Mouse (Mus musculus): ENCODE data around the gene Mok. TPM values are rescaled to one million over a fixed set of nuclear protein-coding genes. Genes with fewer than 3 reads are reported as not detected.

The Mok gene
- polyA plus RNA-seq, 1 experiment from 2014 or later: 2.5 TPM

GRCm38 (mm10) chr12:110801876-110802464, 38.8 kb downstream of the Mok start:
- Histone ChIP-seq H3K9ac (no peak overlapping the region), H3K4me3 (replicated peaks) (no peak overlapping the region), H3K27ac (no peak overlapping the region), H3K4me2 (no peak overlapping the region), H3K36me3 (no peaks in the 10 kb centered on the region; the same call in 1 of the 2 replicates), H3K27me3 (replicated peaks) (no peaks in the 10 kb centered on the region), H3K4me1 (no peaks in the 10 kb centered on the region), H3K9me3 (no peaks in the 10 kb centered on the region)
- 66% methylated on average over 10 of the region's 10 CpGs for WGBS
- ATAC-seq (ENCODE audit: insufficient read depth, low FRiP score, low read depth): peak; percentile 21; the same call in 1 of the 2 replicates

DNA sequence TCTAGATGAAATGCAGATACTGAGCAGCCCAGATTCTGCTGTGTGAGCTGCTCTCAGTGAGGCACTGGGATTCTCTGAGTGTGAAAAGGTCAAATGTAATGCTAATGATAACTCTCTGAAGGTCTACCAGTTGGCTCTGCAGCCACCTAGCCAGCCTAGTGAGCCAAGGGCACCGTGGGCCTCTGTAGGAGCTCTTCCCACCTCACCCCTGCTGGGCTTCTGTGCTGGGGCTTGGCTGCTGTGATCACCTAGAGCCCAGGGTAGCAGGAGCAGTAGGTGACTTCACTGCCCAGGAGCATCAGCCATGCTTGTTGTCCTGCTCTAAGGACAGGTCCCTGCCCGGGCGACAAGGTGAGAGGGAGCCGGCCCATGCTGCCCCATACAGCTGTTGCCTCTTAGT, 41.5 kb downstream of the Mok start:
- WGBS: 89% methylated on average over 4 of the region's 4 CpGs
- Histone ChIP-seq H3K9me3 (no peaks in the 10 kb centered on the region), H3K9ac (no peak overlapping the region), H3K36me3 (no peaks in the 10 kb centered on the region), H3K27ac (no peak overlapping the region), H3K27me3 (replicated peaks) (no peaks in the 10 kb centered on the region), H3K4me1 (no peaks in the 10 kb centered on the region), H3K4me2 (no peak overlapping the region), H3K4me3 (replicated peaks) (no peak overlapping the region)
- no peak for ATAC-seq (ENCODE audit: insufficient read depth, low FRiP score, low read depth)

GRCm38 (mm10) chr12:110797842-110798431, 42.8 kb downstream of the Mok start:
- 79% methylated on average over 10 of the region's 10 CpGs for WGBS
- H3K4me3 ChIP-seq (replicated peaks): no peak overlapping the region
- no peak overlapping the region for H3K4me2 ChIP-seq
- no peaks in the 10 kb centered on the region for H3K9me3 ChIP-seq
- no peak overlapping the region for H3K9ac ChIP-seq
- no peaks in the 10 kb centered on the region for H3K36me3 ChIP-seq
- ATAC-seq (ENCODE audit: insufficient read depth, low FRiP score, low read depth): no peak
- H3K4me1 ChIP-seq: no peaks in the 10 kb centered on the region
- no peak overlapping the region for H3K27ac ChIP-seq
- H3K27me3 ChIP-seq (replicated peaks): no peaks in the 10 kb centered on the region

DNA sequence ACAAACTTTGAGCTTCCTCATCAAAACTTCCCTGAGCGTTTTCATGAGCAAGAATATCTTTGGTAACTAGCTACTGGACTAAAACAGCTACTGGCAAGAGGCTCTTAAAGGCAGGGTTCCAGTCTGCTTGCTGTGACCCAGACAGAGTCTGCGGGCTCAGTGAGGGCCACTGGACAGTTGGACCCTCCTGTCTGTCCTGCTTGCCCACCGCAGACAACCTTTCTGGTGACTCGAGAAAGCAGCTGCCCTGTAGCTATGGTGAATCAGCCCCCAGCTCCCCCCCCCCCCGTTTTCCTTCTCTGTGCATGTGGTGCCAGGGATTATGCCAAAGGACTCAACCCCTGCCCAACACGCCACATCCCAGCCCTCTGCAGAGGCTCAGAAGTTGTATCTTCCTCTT, 43.5 kb downstream of the Mok start:
- Histone ChIP-seq H3K36me3 (no peaks in the 10 kb centered on the region), H3K9ac (no peak overlapping the region), H3K4me3 (replicated peaks) (no peak overlapping the region), H3K4me2 (no peak overlapping the region), H3K4me1 (no peaks in the 10 kb centered on the region), H3K27ac (no peak overlapping the region), H3K9me3 (no peaks in the 10 kb centered on the region), H3K27me3 (replicated peaks) (no peaks in the 10 kb centered on the region)
- no peak for ATAC-seq (ENCODE audit: insufficient read depth, low FRiP score, low read depth)
- WGBS: 81% methylated on average over 6 of the region's 6 CpGs

- H3K27ac ChIP-seq: no peak overlapping the region
- ATAC-seq (ENCODE audit: insufficient read depth, low FRiP score, low read depth): no peak
- 64% methylated on average over 6 of the region's 6 CpGs for WGBS
- H3K4me1 ChIP-seq: no peaks in the 10 kb centered on the region
- H3K9me3 ChIP-seq: no peaks in the 10 kb centered on the region
- no peaks in the 10 kb centered on the region for H3K27me3 ChIP-seq (replicated peaks)
- no peak overlapping the region for H3K9ac ChIP-seq
- no peak overlapping the region for H3K4me3 ChIP-seq (replicated peaks)
- H3K4me2 ChIP-seq: no peak overlapping the region
- no peaks in the 10 kb centered on the region for H3K36me3 ChIP-seq
These were observed 44.0 kb downstream of the Mok start for GRCm38 (mm10) chr12:110796748-110797147.

- H3K4me3 ChIP-seq (replicated peaks): no peak overlapping the region
- H3K27ac ChIP-seq: no peak overlapping the region
- H3K9me3 ChIP-seq: no peaks in the 10 kb centered on the region
- no peaks in the 10 kb centered on the region for H3K4me1 ChIP-seq
- ATAC-seq (ENCODE audit: insufficient read depth, low FRiP score, low read depth): no peak
- 77% methylated on average over 6 of the region's 6 CpGs for WGBS
- no peaks in the 10 kb centered on the region for H3K27me3 ChIP-seq (replicated peaks)
- H3K4me2 ChIP-seq: no peak overlapping the region
- H3K36me3 ChIP-seq: no peaks in the 10 kb centered on the region
- no peak overlapping the region for H3K9ac ChIP-seq
These were observed 45.7 kb downstream of the Mok start for GRCm38 (mm10) chr12:110795035-110795434.

DNA sequence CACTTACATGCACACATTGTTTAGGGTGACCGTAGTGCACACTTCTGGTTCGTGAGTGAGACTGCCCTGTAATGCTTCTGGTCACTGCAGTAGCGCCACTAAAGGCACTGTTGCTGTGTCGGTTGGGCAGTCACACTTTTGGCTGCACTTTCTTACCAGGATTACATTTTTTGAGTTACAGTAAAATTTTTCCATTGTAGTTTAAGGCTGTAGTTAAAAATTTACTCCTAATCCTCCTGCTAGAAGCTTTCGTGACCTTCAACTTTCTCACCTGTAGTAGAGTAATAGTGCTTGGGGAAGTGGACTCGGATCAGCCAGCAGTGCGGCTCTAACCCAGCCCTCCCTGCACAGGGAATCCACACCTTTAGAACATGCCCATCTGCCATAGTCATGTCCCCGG, 49.7 kb downstream of the Mok start:
- no peak for ATAC-seq (ENCODE audit: insufficient read depth, low FRiP score, low read depth)
- Histone ChIP-seq H3K4me2 (no peak overlapping the region), H3K36me3 (no peaks in the 10 kb centered on the region), H3K4me3 (replicated peaks) (no peak overlapping the region), H3K27me3 (replicated peaks) (no peaks in the 10 kb centered on the region), H3K27ac (no peak overlapping the region), H3K9ac (no peak overlapping the region), H3K9me3 (no peaks in the 10 kb centered on the region), H3K4me1 (no peaks in the 10 kb centered on the region)
- 87% methylated on average over 8 of the region's 8 CpGs for WGBS

- ATAC-seq (ENCODE audit: insufficient read depth, low FRiP score, low read depth): no peak
- Histone ChIP-seq H3K4me2 (no peak overlapping the region), H3K27me3 (replicated peaks) (no peaks in the 10 kb centered on the region), H3K9me3 (no peaks in the 10 kb centered on the region), H3K4me3 (replicated peaks) (no peak overlapping the region), H3K4me1 (no peaks in the 10 kb centered on the region), H3K27ac (no peak overlapping the region), H3K9ac (no peak overlapping the region), H3K36me3 (no peaks in the 10 kb centered on the region)
- WGBS: 85% methylated on average over 4 of the region's 4 CpGs
These were observed 50.2 kb downstream of the Mok start for GRCm38 (mm10) chr12:110790580-110790979.

DNA sequence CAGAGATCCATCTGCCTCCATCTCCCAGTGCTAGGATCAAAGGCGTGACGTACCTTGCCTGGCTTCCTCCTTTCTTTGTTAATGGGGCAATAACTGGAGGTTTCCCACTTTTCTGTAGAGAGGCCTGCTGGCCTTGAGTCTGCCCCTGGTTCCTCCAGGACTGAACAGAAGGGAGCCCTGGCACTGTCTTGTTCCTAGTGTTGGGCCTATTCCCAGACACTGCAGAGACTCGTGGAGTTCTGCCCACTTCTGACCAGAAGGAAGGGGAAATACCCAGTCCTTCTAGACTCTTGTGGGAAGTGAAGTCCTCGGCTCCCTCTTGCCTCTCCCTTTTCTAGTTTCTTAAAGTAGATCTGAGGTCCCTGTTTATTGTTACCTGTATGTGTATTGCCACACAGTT, 54.5 kb downstream of the Mok start:
- no peak for ATAC-seq (ENCODE audit: insufficient read depth, low FRiP score, low read depth)
- H3K4me2 ChIP-seq: no peak overlapping the region
- no peaks in the 10 kb centered on the region for H3K4me1 ChIP-seq
- H3K9ac ChIP-seq: no peak overlapping the region
- no peak overlapping the region for H3K4me3 ChIP-seq (replicated peaks)
- 84% methylated on average over 4 of the region's 4 CpGs for WGBS
- H3K27me3 ChIP-seq (replicated peaks): no peaks in the 10 kb centered on the region
- 0 out of 2 replicates have a peak, but pooled peaks cover 4% of the 10 kb centered on the region for H3K36me3 ChIP-seq
- no peaks in the 10 kb centered on the region for H3K9me3 ChIP-seq
- H3K27ac ChIP-seq: no peak overlapping the region

- H3K4me2 ChIP-seq: no peak overlapping the region
- no peaks in the 10 kb centered on the region for H3K4me1 ChIP-seq
- ATAC-seq (ENCODE audit: insufficient read depth, low FRiP score, low read depth): no peak
- H3K36me3 ChIP-seq: 0 out of 2 replicates have a peak, but pooled peaks cover 4% of the 10 kb centered on the region
- no peak overlapping the region for H3K4me3 ChIP-seq (replicated peaks)
- WGBS: 89% methylated on average over 2 of the region's 2 CpGs
- H3K9ac ChIP-seq: no peak overlapping the region
- H3K9me3 ChIP-seq: no peaks in the 10 kb centered on the region
- no peaks in the 10 kb centered on the region for H3K27me3 ChIP-seq (replicated peaks)
- H3K27ac ChIP-seq: no peak overlapping the region
These were observed 56.5 kb downstream of the Mok start for GRCm38 (mm10) chr12:110784211-110784610.

DNA sequence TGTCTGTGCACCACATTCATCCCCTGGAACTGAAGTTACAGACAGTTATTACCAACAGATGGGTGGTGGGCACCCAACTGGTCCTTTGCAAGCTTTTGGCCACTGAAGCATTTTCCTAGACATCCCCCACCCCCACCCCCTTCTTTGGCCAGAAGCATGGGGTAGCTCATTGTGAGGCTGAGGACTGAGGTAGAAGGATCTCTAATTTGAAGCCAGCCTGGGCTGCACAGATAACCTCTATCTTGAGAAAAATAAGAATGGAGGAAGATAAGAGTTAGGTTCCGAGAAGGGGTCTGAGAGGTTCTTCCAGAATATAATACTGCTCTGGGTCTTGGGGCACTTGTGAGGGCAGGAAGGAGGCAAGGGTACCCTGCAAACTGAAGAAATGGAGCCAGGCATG, 58.5 kb downstream of the Mok start:
- H3K4me2 ChIP-seq: no peak overlapping the region
- H3K4me3 ChIP-seq (replicated peaks): no peak overlapping the region
- H3K4me1 ChIP-seq: 0 out of 2 replicates have a peak, but pooled peaks cover 4% of the 10 kb centered on the region
- H3K9me3 ChIP-seq: no peaks in the 10 kb centered on the region
- no peak for ATAC-seq (ENCODE audit: insufficient read depth, low FRiP score, low read depth)
- no peaks in the 10 kb centered on the region for H3K27me3 ChIP-seq (replicated peaks)
- H3K27ac ChIP-seq: no peak overlapping the region
- 83% methylated on average over 1 of the region's 1 CpGs for WGBS
- no peak overlapping the region for H3K9ac ChIP-seq
- 0 out of 2 replicates have a peak, but pooled peaks cover 4% of the 10 kb centered on the region for H3K36me3 ChIP-seq

- no peak for ATAC-seq (ENCODE audit: insufficient read depth, low FRiP score, low read depth)
- Histone ChIP-seq H3K27ac (no peak overlapping the region), H3K9ac (no peak overlapping the region), H3K9me3 (no peaks in the 10 kb centered on the region), H3K4me3 (replicated peaks) (no peak overlapping the region), H3K36me3 (0 out of 2 replicates have a peak, but pooled peaks cover 4% of the 10 kb centered on the region), H3K27me3 (replicated peaks) (no peaks in the 10 kb centered on the region), H3K4me1 (0 out of 2 replicates have a peak, but pooled peaks cover 4% of the 10 kb centered on the region), H3K4me2 (no peak overlapping the region)
- WGBS: 83% methylated on average over 8 of the region's 8 CpGs
These were observed 59.6 kb downstream of the Mok start for GRCm38 (mm10) chr12:110781181-110781580.

All from stomach, embryonic 15.5 days (tissue).